Mouse (Mus musculus) limb, embryonic 12.5 days (tissue): ENCODE data around the gene Ube2m. TPM values are rescaled to one million over a fixed set of nuclear protein-coding genes. Genes with fewer than 3 reads are reported as not detected.
A peak's percentile ranks its signal among the peaks of the same experiment; 100 is the strongest.

Source experiments
- ATAC-seq: fragments of 200-750 bp; cut with Nextera tagmentation; 2 replicates; pipeline ENCODE4 v1.8.0; 2017; ENCODE audit warnings: low read depth, moderate TSS enrichment; ENCODE audit not compliant: insufficient number of reproducible peaks, insufficient read depth, low FRiP score, low TSS enrichment
- H3K27ac ChIP-seq: fragments of 300-500 bp; sonication (generic); 2 replicates; pipeline ENCODE4 v1.5.1; 2016; ENCODE audit warnings: mild to moderate bottlenecking, moderate library complexity
- H3K27me3 ChIP-seq: fragments of 300-500 bp; sonication (generic); 2 replicates; pipeline ENCODE4 v1.6.1; 2016; ENCODE audit warnings: mild to moderate bottlenecking, moderate library complexity
- H3K36me3 ChIP-seq: fragments of 300-500 bp; sonication (generic); 2 replicates; pipeline ENCODE4 v1.6.1; 2016; ENCODE audit warnings: mild to moderate bottlenecking, moderate library complexity
- H3K4me1 ChIP-seq: fragments of 300-500 bp; sonication (generic); replicated peaks from 2 replicates; pipeline ENCODE4 v1.6.1; 2016
- H3K4me2 ChIP-seq: fragments of 300-500 bp; sonication (generic); 2 replicates; pipeline ENCODE4 v1.6.1; 2016; ENCODE audit warnings: mild to moderate bottlenecking, moderate library complexity
- H3K4me3 ChIP-seq: fragments of 300-500 bp; sonication (generic); replicated peaks from 2 replicates; pipeline ENCODE4 v1.5.1; 2016; ENCODE audit warnings: mild to moderate bottlenecking
- H3K9ac ChIP-seq: fragments of 300-500 bp; sonication (generic); replicated peaks from 2 replicates; pipeline ENCODE4 v1.6.1; 2016; ENCODE audit warnings: mild to moderate bottlenecking, moderate library complexity
- H3K9me3 ChIP-seq: fragments of 300-500 bp; sonication (generic); 2 replicates; pipeline ENCODE4 v1.6.1; 2016; ENCODE audit warnings: mild to moderate bottlenecking, moderate library complexity
- WGBS: fragments of 180-500 bp; shearing (Covaris S2); methylation state at CpG from one replicate; pipeline ENCODE4 v1.1.7; 2016; 5-methylcytosine and 5-hydroxymethylcytosine counted together
- polyA plus RNA-seq: library from polyadenylated mRNA; unstranded; fragments of >200 nt; fragmentation: Nextera tagmentation; extraction: Ambion mirVana; gene quantifications from 2 replicates; pipeline ENCODE4 v1.2.1, GENCODE M21; 2016

The Ube2m gene
- polyA plus RNA-seq, 1 experiment from 2014 or later, result 160 TPM

DNA sequence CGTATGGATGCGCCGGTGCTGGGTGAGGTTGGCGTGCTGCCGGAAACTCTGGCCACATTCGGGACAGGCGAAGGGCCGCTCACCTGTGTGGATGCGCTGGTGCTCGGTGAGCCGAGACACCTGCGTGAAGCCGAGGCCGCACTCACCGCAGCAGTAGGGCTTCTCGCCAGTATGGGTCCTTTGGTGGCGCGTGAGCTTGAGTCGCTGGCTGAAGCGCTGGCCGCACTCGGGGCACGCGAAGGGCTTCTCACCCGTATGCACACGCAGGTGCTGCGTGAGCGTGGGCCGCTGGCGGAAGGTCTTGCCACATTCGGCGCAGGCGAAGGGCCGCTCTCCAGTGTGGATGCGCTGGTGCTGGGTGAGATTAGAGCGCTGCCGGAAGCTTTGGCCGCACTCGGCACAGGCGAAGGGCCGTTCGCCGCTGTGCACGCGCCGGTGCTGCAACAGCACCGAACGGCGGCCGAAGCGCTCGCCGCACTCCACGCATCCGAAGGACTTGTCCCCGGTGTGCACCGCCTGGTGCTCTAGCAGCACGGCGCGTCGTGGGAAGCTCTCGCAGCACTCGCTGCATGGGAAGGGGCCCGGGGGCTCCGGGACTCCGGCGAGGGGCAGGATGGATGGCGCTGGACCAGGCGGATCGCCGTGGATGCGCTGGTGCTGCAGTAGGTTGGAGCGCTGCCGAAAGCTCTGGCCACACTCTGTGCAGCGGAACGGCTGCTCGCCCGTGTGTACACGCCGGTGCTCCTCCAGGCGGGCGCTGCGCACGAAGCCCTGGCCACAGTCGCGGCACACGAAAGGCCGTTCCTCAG is 5.6 kb upstream of the Ube2m start:
- WGBS, result 6% methylated on average over 88 of the region's 88 CpGs
- Histone ChIP-seq H3K27ac (no peak overlapping the region), H3K36me3 (no peaks in the 10 kb centered on the region), H3K4me3 (peak overlapping the region; percentile 52), H3K4me1 (peaks cover 20% of the 10 kb centered on the region), H3K9ac (peak overlapping the region; percentile 78), H3K9me3 (peaks cover 13% of the 10 kb centered on the region), H3K27me3 (peaks cover 55% of the 10 kb centered on the region), H3K4me2 (peak overlapping the region; percentile 94)
- ATAC-seq, result peak; percentile 22; the same call in 1 of the 2 replicates

DNA sequence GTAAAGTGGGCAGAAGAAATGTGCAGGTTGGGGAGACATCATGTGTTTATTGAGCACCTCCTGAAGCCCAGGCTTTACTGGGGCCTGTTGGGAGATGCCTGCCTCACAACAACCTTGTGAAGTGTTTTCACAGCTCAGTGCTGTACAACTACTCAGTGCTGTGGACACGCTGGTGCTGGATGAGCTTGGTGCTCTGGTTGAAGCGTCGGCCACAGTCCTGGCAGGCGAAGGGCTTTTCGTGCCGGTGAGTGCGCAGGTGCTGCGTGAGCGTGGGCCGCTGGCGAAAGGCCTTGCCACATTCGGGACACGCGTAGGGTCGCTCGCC is 5.0 kb upstream of the Ube2m start:
- peak overlapping the region; percentile 78; the same call in 1 of the 2 replicates for H3K9ac ChIP-seq
- H3K4me1 ChIP-seq, result peaks cover 21% of the 10 kb centered on the region
- 42% methylated on average over 16 of the region's 16 CpGs for WGBS
- H3K36me3 ChIP-seq, result no peaks in the 10 kb centered on the region
- no peak overlapping the region for H3K27ac ChIP-seq
- no peak for ATAC-seq
- H3K27me3 ChIP-seq, result peaks cover 55% of the 10 kb centered on the region
- peak overlapping the region; percentile 94 for H3K4me2 ChIP-seq
- peaks cover 13% of the 10 kb centered on the region for H3K9me3 ChIP-seq
- peak overlapping the region; percentile 52 for H3K4me3 ChIP-seq

DNA sequence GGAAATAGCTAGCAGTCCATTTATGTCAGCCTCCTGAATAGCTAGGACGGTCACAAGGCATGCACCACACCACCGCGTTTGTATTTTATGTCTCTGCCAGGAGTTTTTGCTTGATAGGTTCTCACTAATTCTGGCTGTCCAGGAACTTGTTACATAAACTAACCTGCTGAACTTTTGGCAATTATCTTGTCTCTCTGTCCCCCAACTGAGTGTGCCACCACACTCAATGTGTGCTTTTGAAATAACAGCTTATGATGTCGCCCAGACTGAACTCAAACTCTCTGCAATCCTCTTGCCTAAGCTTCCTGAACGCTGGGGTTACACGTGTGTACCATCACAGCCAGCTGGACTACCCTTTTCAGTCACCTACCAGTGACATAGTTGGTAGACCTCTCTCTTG is 4.4 kb upstream of the Ube2m start:
- H3K9ac ChIP-seq, result no peak overlapping the region
- no peak overlapping the region for H3K4me2 ChIP-seq
- no peak overlapping the region for H3K27ac ChIP-seq
- ATAC-seq, result no peak
- H3K27me3 ChIP-seq, result peaks cover 55% of the 10 kb centered on the region
- peaks cover 21% of the 10 kb centered on the region for H3K4me1 ChIP-seq
- WGBS, result 76% methylated on average over 6 of the region's 6 CpGs
- H3K4me3 ChIP-seq, result no peak overlapping the region
- no peaks in the 10 kb centered on the region for H3K36me3 ChIP-seq
- peaks cover 13% of the 10 kb centered on the region for H3K9me3 ChIP-seq

DNA sequence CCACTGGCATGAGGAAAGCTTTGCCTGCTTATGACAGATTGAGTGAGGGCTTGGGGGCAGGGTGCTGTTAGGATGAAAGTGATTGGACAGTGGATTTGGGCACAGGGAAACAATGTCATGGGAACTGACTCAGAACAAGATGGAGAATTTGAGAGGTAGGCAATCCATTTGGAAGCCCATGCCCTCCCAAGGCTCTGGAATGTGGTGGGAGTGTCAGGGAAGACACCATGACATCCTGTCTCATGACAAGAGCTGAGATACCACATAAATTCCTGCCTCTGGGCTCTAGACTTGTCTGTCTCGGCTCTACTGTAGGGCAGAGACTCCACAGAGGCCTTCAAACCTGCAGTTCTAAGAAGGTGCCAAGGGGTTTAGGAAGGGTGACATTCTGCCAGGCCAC is 3.2 kb upstream of the Ube2m start:
- Histone ChIP-seq H3K4me1 (peaks cover 28% of the 10 kb centered on the region), H3K4me2 (no peak overlapping the region), H3K27ac (no peak overlapping the region), H3K27me3 (peaks cover 55% of the 10 kb centered on the region), H3K4me3 (no peak overlapping the region), H3K36me3 (peaks cover 1% of the 10 kb centered on the region; the same call in 1 of the 2 replicates), H3K9me3 (peaks cover 13% of the 10 kb centered on the region), H3K9ac (no peak overlapping the region)
- 69% methylated on average over 1 of the region's 1 CpGs for WGBS
- no peak for ATAC-seq

DNA sequence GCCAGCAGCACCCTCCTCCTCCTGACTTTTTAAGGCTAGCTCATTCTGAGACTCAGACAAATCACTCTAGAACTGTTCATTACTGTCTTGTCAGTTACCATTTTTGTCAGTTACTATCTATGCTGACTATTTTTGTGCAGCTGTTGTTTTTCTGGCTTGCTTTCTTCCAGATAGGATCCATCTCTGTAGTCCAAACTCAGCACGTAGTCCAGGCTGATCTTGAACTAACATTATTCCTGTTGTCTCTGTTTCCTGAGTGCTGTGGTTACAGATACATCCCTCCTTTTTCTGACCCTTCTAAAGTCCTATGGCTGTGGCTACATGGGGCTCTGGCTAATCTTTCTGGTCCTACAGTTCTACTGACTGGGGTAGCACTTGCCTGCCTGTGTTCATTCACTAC is 1.1 kb upstream of the Ube2m start:
- no peak for ATAC-seq
- Histone ChIP-seq H3K4me2 (peak overlapping the region; percentile 92), H3K36me3 (peaks cover 14% of the 10 kb centered on the region), H3K9me3 (peaks cover 13% of the 10 kb centered on the region), H3K4me3 (peak overlapping the region; percentile 73), H3K9ac (peak overlapping the region; percentile 95), H3K4me1 (peaks cover 36% of the 10 kb centered on the region), H3K27me3 (peaks cover 39% of the 10 kb centered on the region), H3K27ac (no peak overlapping the region)
- WGBS, result 98% methylated on average over 1 of the region's 1 CpGs

DNA sequence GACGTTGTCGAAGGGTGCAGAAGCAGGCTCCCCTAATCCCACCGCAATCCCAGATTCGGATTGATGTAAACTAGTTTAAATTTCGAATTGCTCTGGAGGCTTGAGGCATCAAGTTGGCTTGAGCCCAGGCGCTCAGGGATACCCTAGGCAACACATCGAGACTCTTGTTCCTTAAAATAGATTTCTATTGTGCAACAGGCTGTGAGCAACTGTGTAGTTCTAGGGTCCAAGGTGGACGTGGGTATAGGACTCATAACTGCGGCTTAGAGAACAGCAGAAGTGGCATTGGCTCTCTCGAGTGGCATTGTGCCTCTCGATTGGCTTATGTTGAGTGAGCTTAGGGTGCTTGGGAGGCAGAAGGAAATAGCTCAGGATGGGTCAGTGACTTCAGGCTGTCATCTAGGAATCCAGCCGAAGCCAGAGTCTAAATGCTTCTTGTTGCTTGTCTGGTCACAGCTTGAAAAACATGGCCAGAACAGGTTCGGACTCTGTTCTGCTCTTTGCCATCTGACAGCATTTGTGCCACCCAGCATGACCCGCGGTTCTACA is 620 bp upstream of the Ube2m start:
- H3K36me3 ChIP-seq, result peaks cover 14% of the 10 kb centered on the region
- H3K4me3 ChIP-seq, result peak overlapping the region; percentile 73
- H3K4me2 ChIP-seq, result peak overlapping the region; percentile 92
- H3K27ac ChIP-seq, result peak overlapping the region; percentile 100
- 31% methylated on average over 15 of the region's 15 CpGs for WGBS
- peaks cover 10% of the 10 kb centered on the region for H3K9me3 ChIP-seq
- H3K4me1 ChIP-seq, result peaks cover 37% of the 10 kb centered on the region
- peaks cover 34% of the 10 kb centered on the region for H3K27me3 ChIP-seq
- ATAC-seq, result no peak
- H3K9ac ChIP-seq, result peak overlapping the region; percentile 95

DNA sequence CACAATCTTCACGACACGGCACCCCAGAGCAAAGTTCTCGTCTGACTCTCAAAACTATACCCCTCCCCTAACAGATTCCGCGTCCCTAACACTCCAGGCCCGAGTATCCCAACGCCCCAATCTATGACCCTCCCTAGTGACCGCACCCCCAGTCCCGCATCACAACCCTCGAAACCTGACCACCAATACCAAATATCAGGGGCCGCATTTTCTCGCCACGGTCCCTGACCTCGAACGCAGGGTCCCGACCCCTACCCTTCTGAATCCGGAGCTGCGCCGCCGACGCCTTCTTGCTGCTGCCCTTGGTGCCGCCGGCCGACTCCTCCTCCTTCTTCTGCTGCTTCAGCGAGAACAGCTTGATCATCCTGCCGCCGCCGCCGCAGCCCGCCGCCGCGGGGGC is 709 bp downstream of the Ube2m start:
- peak overlapping the region; percentile 73 for H3K4me3 ChIP-seq
- peaks cover 35% of the 10 kb centered on the region for H3K4me1 ChIP-seq
- H3K36me3 ChIP-seq, result peaks cover 26% of the 10 kb centered on the region
- no peaks in the 10 kb centered on the region for H3K9me3 ChIP-seq
- no peak for ATAC-seq
- peaks cover 20% of the 10 kb centered on the region for H3K27me3 ChIP-seq
- WGBS, result 0% methylated on average over 31 of the region's 33 CpGs
- H3K9ac ChIP-seq, result peak overlapping the region; percentile 95
- H3K4me2 ChIP-seq, result peak overlapping the region; percentile 92
- peak overlapping the region; percentile 100 for H3K27ac ChIP-seq

DNA sequence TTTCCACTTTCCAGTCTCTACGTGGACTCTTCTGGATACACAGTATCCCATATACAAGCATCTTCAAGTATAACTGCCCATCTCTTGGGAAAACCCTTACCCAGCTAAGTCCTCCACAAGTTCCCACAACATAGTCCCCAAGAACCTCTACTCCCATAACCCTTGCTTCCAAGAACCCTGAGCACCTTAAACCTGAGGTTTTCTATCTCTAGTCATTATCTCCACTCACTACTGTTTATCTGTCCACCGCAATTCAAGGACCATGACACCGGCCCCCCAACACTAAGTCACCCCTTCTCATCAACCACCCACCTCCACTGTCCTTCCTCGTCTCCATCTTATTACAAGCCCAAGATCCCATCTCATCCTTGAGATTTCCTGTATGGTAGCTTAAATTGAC is 1.3 kb downstream of the Ube2m start:
- ATAC-seq, result no peak
- no peak overlapping the region for H3K27ac ChIP-seq

DNA sequence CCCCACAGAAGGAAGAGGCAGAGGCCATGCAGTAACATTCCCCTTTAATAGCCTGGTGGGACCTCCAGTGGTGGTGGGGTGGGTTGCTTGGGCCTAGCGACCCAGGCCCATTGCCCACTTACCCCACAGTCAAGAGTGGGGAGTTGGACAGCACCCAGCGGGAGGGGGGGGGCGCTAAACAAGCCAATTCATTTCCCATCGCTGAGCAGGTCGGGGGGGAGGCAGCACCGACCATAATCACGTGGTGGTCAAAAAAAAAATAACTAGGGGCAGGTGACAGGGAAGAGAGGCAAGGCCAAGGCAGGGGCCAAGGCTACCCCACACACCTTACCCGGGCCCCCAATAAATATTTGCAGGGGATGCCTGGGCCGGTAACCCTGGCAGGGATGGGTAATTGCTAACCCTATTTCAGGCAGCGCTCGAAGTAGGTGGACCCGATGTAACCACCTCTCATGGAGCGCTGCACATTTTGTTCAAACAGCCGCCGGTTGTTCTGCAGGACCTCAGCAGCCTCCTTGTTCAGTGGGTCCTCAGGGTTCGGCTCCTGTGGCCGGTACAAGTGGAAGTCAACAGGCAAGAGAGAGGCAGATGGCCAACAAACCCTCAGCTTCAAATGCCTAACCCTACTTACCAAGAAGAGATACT is 2.7 kb downstream of the Ube2m start:
- H3K27me3 ChIP-seq, result peaks cover under 1% of the 10 kb centered on the region; the same call in 1 of the 2 replicates
- 89% methylated on average over 17 of the region's 17 CpGs for WGBS
- ATAC-seq, result 0 out of 2 replicates have a peak, but pooled peaks have one; percentile 1
- H3K4me1 ChIP-seq, result peaks cover 35% of the 10 kb centered on the region
- no peaks in the 10 kb centered on the region for H3K9me3 ChIP-seq
- H3K9ac ChIP-seq, result 0 out of 2 replicates have a peak overlapping the region, but pooled peaks have one; percentile 23
- H3K4me3 ChIP-seq, result peak overlapping the region; percentile 53
- H3K27ac ChIP-seq, result peak overlapping the region; percentile 89; the same call in 1 of the 2 replicates
- peak overlapping the region; percentile 84 for H3K4me2 ChIP-seq
- peaks cover 47% of the 10 kb centered on the region for H3K36me3 ChIP-seq

More for the DNA sequence above, 1.3 kb downstream of the Ube2m start:
- Histone ChIP-seq H3K9me3 (no peaks in the 10 kb centered on the region), H3K4me1 (peaks cover 35% of the 10 kb centered on the region), H3K4me3 (peak overlapping the region; percentile 73), H3K4me2 (peak overlapping the region; percentile 92), H3K9ac (peak overlapping the region; percentile 95), H3K27me3 (peaks cover 15% of the 10 kb centered on the region), H3K36me3 (peaks cover 32% of the 10 kb centered on the region)
- 40% methylated on average over 4 of the region's 4 CpGs for WGBS

DNA sequence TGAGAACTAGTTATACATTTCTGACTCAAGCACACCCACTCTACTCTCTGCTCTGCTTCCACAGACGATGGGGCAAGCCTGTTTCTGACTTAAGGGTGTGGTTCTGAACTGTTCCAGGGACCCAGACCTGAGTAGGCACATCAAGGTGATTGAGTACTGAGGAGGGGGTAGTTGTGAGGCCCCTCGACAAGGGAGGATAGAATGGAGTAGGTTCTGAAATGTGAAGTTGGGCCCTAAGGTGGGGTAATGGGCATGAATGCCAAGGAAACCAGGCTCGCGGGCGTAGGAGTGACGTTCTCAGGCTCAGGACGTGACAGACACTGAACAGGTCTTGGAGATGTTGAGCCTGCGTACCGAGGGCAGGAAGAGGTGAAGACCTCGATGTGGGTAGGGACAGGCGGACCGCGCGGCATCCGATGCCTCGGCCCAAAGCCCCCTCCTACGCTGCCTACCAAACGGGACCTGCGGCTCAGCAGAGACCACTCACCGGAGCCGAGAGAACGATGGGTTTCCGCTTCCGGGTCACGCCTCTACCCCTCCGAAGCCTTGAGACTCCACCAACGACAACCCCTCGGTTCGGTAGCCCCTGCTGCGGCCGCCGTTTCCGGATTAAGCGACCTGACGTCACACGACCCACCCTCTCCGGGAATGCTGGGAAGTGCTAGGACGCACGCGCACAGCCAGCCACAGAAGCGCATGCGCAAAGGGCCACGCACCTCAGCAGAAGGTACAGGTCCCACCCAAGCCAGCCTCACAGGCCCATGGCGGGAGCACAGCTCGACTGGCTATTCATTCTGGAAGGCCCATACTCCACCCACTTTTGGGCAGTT is 3.7 kb downstream of the Ube2m start, which contains the start of gene Chmp2a:
TSS of gene Chmp2a (minus strand) at position 660 of the 830 bp plus-strand sequence.
- ATAC-seq, result peak; percentile 57
- Histone ChIP-seq H3K4me1 (peaks cover 35% of the 10 kb centered on the region), H3K9me3 (no peaks in the 10 kb centered on the region), H3K4me3 (peak within 1 kb of the TSS; percentile 53), H3K27me3 (no peaks in the 10 kb centered on the region), H3K4me2 (peak within 1 kb of the TSS; percentile 84), H3K27ac (peak within 1 kb of the TSS; percentile 89), H3K36me3 (peaks cover 56% of the 10 kb centered on the region), H3K9ac (peak within 1 kb of the TSS; percentile 71)
- WGBS, result under 1% methylated on average over 45 of the region's 45 CpGs
